ENCODE assay signal across 9 mouse cellular contexts in genomic region chr7:145114660-145115059, GRCm38 (mm10).
DNase-seq lines count a peak whose midpoint lies in the region; ATAC-seq lines count a peak whose summit lies in the region.
"Had no signal": no experiment of that assay in that cellular context is flagged by ENCODE, and none has a peak within 500 bp of the region (broad histone marks: within the 10 kb centered on the region; RNA-seq: fewer than 3 reads in every experiment).

No protein-coding gene starts in this region.

- peaks cover 8% of the 10 kb centered on the region; the same call in 1 of the 2 replicates for H3K27me3 ChIP-seq in forebrain, embryonic 10.5 days (ENCODE audit: poor library complexity, severe bottlenecking)
- H3K27me3 ChIP-seq in forebrain, embryonic 15.5 days: no peaks in the 10 kb centered on the region
- H3K27me3 ChIP-seq: limb, embryonic 15.5 days had no signal

- intact Hi-C loops in heart, postnatal 10 days (cut with DNase I): loop anchor here (1.0 to 5.0 kb wide), 4 partner anchors 67 to 177 kb away; no protein-coding TSS in a partner anchor

- no peak for ATAC-seq in forebrain, embryonic 15.5 days (replicated peaks)

- peak overlapping the region; percentile 49 for H3K27ac ChIP-seq in forebrain, embryonic 10.5 days
- H3K27ac ChIP-seq in forebrain, embryonic 15.5 days (replicated peaks): no peak overlapping the region
- H3K27ac ChIP-seq: limb, embryonic 15.5 days had no signal

- no peak overlapping the region for H3K9ac ChIP-seq in forebrain, embryonic 15.5 days (replicated peaks)
- H3K9ac ChIP-seq: limb, embryonic 15.5 days had no signal

- no peaks in the 10 kb centered on the region for H3K9me3 ChIP-seq in forebrain, embryonic 10.5 days
- no peaks in the 10 kb centered on the region for H3K9me3 ChIP-seq in forebrain, embryonic 15.5 days
- H3K9me3 ChIP-seq: limb, embryonic 15.5 days had no signal

- peak; percentile 20 for DNase-seq in forebrain, embryonic 10.5 days (ENCODE audit: extremely low spot score, low spot score)
- DNase-seq in retina, embryonic 14.5 days (ENCODE audit: low spot score): peak; percentile 54
- no peak for DNase-seq in retina, postnatal 1 day
- DNase-seq in heart, postnatal 10 days: peak; percentile 49 to 59
- peak; percentile 26 for DNase-seq in naive thymus-derived CD4-positive, alpha-beta T cell, adult 2 months (ENCODE audit: low read depth)
- no peak for DNase-seq in testis, postnatal 14 days (ENCODE audit: low spot score)
- no peak for DNase-seq in T-cell, adult 2 months (ENCODE audit: low spot score)

- H3K4me1 ChIP-seq in forebrain, embryonic 10.5 days: peaks cover 24% of the 10 kb centered on the region
- H3K4me1 ChIP-seq in forebrain, embryonic 15.5 days: peaks cover 8% of the 10 kb centered on the region; the same call in 1 of the 2 replicates

- H3K4me3 ChIP-seq in forebrain, embryonic 10.5 days: no peak overlapping the region
- no peak overlapping the region for H3K4me3 ChIP-seq in forebrain, embryonic 15.5 days
- H3K4me3 ChIP-seq: limb, embryonic 15.5 days had no signal

- no peak overlapping the region for H3K4me2 ChIP-seq in forebrain, embryonic 15.5 days (replicated peaks)
- H3K4me2 ChIP-seq: limb, embryonic 15.5 days had no signal

- WGBS in forebrain, embryonic 10.5 days: 79% methylated on average over 2 of the region's 2 CpGs
- 88% methylated on average over 2 of the region's 2 CpGs for WGBS in forebrain, embryonic 15.5 days

- H3K36me3 ChIP-seq in forebrain, embryonic 10.5 days (replicated peaks): no peaks in the 10 kb centered on the region
- no peaks in the 10 kb centered on the region for H3K36me3 ChIP-seq in forebrain, embryonic 15.5 days
- H3K36me3 ChIP-seq: limb, embryonic 15.5 days had no signal

Comparison
In these comparisons a context has a peak if more than half of its experiments do, and no peak if none do; other contexts are left out.
1. DNase-seq: peak in forebrain, embryonic 10.5 days (single experiment), retina, embryonic 14.5 days (single experiment), heart, postnatal 10 days (2 of 2) and naive thymus-derived CD4-positive, alpha-beta T cell, adult 2 months (single experiment); none in retina, postnatal 1 day (single experiment), testis, postnatal 14 days (single experiment) and T-cell, adult 2 months (single experiment).